Comparison of ENCODE assay signal across 20 mouse cellular contexts in the genomic region with DNA sequence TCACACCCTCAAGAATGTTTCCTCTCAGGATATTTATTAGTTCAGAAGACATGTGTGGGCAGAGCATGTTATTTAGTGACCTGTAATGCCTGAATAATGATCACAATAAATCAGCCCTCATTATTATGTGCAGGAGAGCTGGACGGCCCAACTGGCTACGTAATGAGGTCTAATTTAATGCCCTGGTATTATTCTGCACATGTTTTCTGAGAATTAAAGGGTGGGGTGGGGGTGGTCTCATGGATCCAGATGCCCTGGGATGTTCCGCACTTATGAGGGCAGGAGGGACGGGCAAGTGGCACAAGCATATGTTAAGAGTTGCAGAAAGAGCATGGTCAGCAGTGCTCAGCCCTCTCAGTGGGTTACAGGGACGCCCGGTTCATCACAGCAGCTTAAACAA.
DNase-seq lines count a peak whose midpoint lies in the region; ATAC-seq lines count a peak whose summit lies in the region.
"Had no signal": no experiment of that assay in that cellular context is flagged by ENCODE, and none has a peak within 500 bp of the region (broad histone marks: within the 10 kb centered on the region; RNA-seq: fewer than 3 reads in every experiment).

No protein-coding gene starts in this region.

- no peak for ATAC-seq in heart, embryonic 12.5 days (ENCODE audit: insufficient number of reproducible peaks, low FRiP score)
- ATAC-seq in midbrain, embryonic 13.5 days, result no peak
- peak; percentile 76; the same call in 1 of the 2 replicates for ATAC-seq in limb, embryonic 11.5 days (ENCODE audit: insufficient number of reproducible peaks, low FRiP score, low TSS enrichment, low read depth)
- ATAC-seq: forebrain, embryonic 14.5 days; hindbrain, postnatal 0 days had no signal

- H3K9ac ChIP-seq in heart, embryonic 12.5 days, result no peak overlapping the region
- no peak overlapping the region for H3K9ac ChIP-seq in midbrain, embryonic 13.5 days (replicated peaks)
- H3K9ac ChIP-seq in limb, embryonic 11.5 days (ENCODE audit: low read length), result no peak overlapping the region
- H3K9ac ChIP-seq: embryonic facial prominence, embryonic 13.5 days; heart, embryonic 15.5 days had no signal

- 74% methylated on average over 6 of the region's 6 CpGs for WGBS in heart, embryonic 12.5 days
- 88% methylated on average over 6 of the region's 6 CpGs for WGBS in midbrain, embryonic 10.5 days
- 55% methylated on average over 6 of the region's 6 CpGs for WGBS in midbrain, embryonic 13.5 days
- WGBS in embryonic facial prominence, embryonic 10.5 days, result 83% methylated on average over 6 of the region's 6 CpGs
- 11% methylated on average over 6 of the region's 6 CpGs for WGBS in limb, embryonic 11.5 days

- no peaks in the 10 kb centered on the region for H3K36me3 ChIP-seq in heart, embryonic 12.5 days
- H3K36me3 ChIP-seq in midbrain, embryonic 10.5 days, result no peaks in the 10 kb centered on the region
- no peaks in the 10 kb centered on the region for H3K36me3 ChIP-seq in midbrain, embryonic 13.5 days
- no peaks in the 10 kb centered on the region for H3K36me3 ChIP-seq in embryonic facial prominence, embryonic 10.5 days (replicated peaks)
- no peaks in the 10 kb centered on the region for H3K36me3 ChIP-seq in limb, embryonic 11.5 days (ENCODE audit: control insufficient read depth, insufficient read depth, low read length)
- H3K36me3 ChIP-seq: embryonic facial prominence, embryonic 13.5 days; heart, embryonic 10.5 days; heart, embryonic 15.5 days had no signal

- H3K27me3 ChIP-seq in heart, embryonic 12.5 days (replicated peaks), result 0 out of 2 replicates have a peak, but pooled peaks cover 2% of the 10 kb centered on the region
- H3K27me3 ChIP-seq in midbrain, embryonic 10.5 days (ENCODE audit: low read depth, poor library complexity, severe bottlenecking), result no peaks in the 10 kb centered on the region
- H3K27me3 ChIP-seq in midbrain, embryonic 13.5 days, result no peaks in the 10 kb centered on the region
- no peaks in the 10 kb centered on the region for H3K27me3 ChIP-seq in embryonic facial prominence, embryonic 10.5 days (replicated peaks; ENCODE audit: low read depth, poor library complexity, severe bottlenecking)
- no peaks in the 10 kb centered on the region for H3K27me3 ChIP-seq in limb, embryonic 11.5 days (ENCODE audit: control insufficient read depth, insufficient read depth, low read length)
- H3K27me3 ChIP-seq: embryonic facial prominence, embryonic 13.5 days; heart, embryonic 15.5 days had no signal

- DNase-seq in heart, adult 11 months, result peak; percentile 80
- DNase-seq in midbrain, embryonic 10.5 days (ENCODE audit: low spot score), result no peak
- DNase-seq in embryonic facial prominence, embryonic 10.5 days (ENCODE audit: low spot score), result no peak
- no peak for DNase-seq in limb, embryonic 11.5 days (ENCODE audit: low spot score)
- no peak for DNase-seq in testis, postnatal 14 days (ENCODE audit: low spot score)
- no peak for DNase-seq in layer of hippocampus, adult 8-10 months (ENCODE audit: low spot score in 2 of 2)
- DNase-seq: adrenal gland, postnatal 10 days; cerebellum, adult 11 months; cerebellum, adult 8-10 months; cerebellum, postnatal 14 days; gastrocnemius, postnatal 36 days; heart, adult 18-20 months; heart, postnatal 14 days had no signal

- H3K27ac ChIP-seq in heart, embryonic 12.5 days (ENCODE audit: poor library complexity, severe bottlenecking), result no peak overlapping the region
- H3K27ac ChIP-seq in midbrain, embryonic 10.5 days (replicated peaks), result peak overlapping the region; percentile 46; the same call in 1 of the 2 replicates
- H3K27ac ChIP-seq in midbrain, embryonic 13.5 days, result no peak overlapping the region
- peak overlapping the region; percentile 73 for H3K27ac ChIP-seq in embryonic facial prominence, embryonic 10.5 days (replicated peaks)
- peak overlapping the region; percentile 60; the same call in 1 of the 2 replicates for H3K27ac ChIP-seq in limb, embryonic 11.5 days (replicated peaks; ENCODE audit: low read depth, low read length)
- H3K27ac ChIP-seq: heart, embryonic 10.5 days; heart, embryonic 15.5 days; hindbrain, postnatal 0 days had no signal

- H3K4me3 ChIP-seq in heart, embryonic 12.5 days, result no peak overlapping the region
- H3K4me3 ChIP-seq in midbrain, embryonic 10.5 days, result no peak overlapping the region
- no peak overlapping the region for H3K4me3 ChIP-seq in midbrain, embryonic 13.5 days (replicated peaks)
- H3K4me3 ChIP-seq in embryonic facial prominence, embryonic 10.5 days, result no peak overlapping the region
- no peak overlapping the region for H3K4me3 ChIP-seq in limb, embryonic 11.5 days (ENCODE audit: low read depth, low read length)
- H3K4me3 ChIP-seq: embryonic facial prominence, embryonic 13.5 days; heart, embryonic 10.5 days; heart, embryonic 15.5 days had no signal

- no peaks in the 10 kb centered on the region for H3K9me3 ChIP-seq in heart, embryonic 12.5 days (replicated peaks)
- no peaks in the 10 kb centered on the region for H3K9me3 ChIP-seq in midbrain, embryonic 10.5 days (replicated peaks)
- no peaks in the 10 kb centered on the region for H3K9me3 ChIP-seq in midbrain, embryonic 13.5 days
- no peaks in the 10 kb centered on the region for H3K9me3 ChIP-seq in embryonic facial prominence, embryonic 10.5 days
- H3K9me3 ChIP-seq in limb, embryonic 11.5 days (ENCODE audit: control insufficient read depth, low read length), result no peaks in the 10 kb centered on the region
- H3K9me3 ChIP-seq: embryonic facial prominence, embryonic 13.5 days; heart, embryonic 10.5 days; heart, embryonic 15.5 days had no signal

- peaks cover 16% of the 10 kb centered on the region for H3K4me1 ChIP-seq in heart, embryonic 12.5 days (replicated peaks)
- peaks cover 10% of the 10 kb centered on the region; the same call in 1 of the 2 replicates for H3K4me1 ChIP-seq in midbrain, embryonic 10.5 days
- H3K4me1 ChIP-seq in midbrain, embryonic 13.5 days (replicated peaks), result peaks cover 8% of the 10 kb centered on the region
- peaks cover 12% of the 10 kb centered on the region for H3K4me1 ChIP-seq in embryonic facial prominence, embryonic 10.5 days
- H3K4me1 ChIP-seq in limb, embryonic 11.5 days (ENCODE audit: control insufficient read depth, insufficient read depth, low read length), result peaks cover 27% of the 10 kb centered on the region

- no peak overlapping the region for H3K4me2 ChIP-seq in heart, embryonic 12.5 days
- H3K4me2 ChIP-seq in midbrain, embryonic 13.5 days (replicated peaks), result no peak overlapping the region
- H3K4me2 ChIP-seq in limb, embryonic 11.5 days (ENCODE audit: low read depth, severe bottlenecking), result no peak overlapping the region
- H3K4me2 ChIP-seq: embryonic facial prominence, embryonic 13.5 days; heart, embryonic 15.5 days had no signal

Comparison
In these comparisons a context has a peak if more than half of its experiments do, and no peak if none do; other contexts are left out.
1. H3K27ac ChIP-seq: peak in midbrain, embryonic 10.5 days (single experiment), embryonic facial prominence, embryonic 10.5 days (single experiment) and limb, embryonic 11.5 days (single experiment); none in heart, embryonic 12.5 days (single experiment) and midbrain, embryonic 13.5 days (single experiment).